Mouse (Mus musculus): ENCODE data around the gene Zrsr1. TPM values are rescaled to one million over a fixed set of nuclear protein-coding genes. Genes with fewer than 3 reads are reported as not detected.
A peak's percentile ranks its signal among the peaks of the same experiment; 100 is the strongest.

The Zrsr1 gene
- total and polyA plus RNA-seq, 3 experiments = 4.0 to 9.3 (median 4.8) TPM

DNA sequence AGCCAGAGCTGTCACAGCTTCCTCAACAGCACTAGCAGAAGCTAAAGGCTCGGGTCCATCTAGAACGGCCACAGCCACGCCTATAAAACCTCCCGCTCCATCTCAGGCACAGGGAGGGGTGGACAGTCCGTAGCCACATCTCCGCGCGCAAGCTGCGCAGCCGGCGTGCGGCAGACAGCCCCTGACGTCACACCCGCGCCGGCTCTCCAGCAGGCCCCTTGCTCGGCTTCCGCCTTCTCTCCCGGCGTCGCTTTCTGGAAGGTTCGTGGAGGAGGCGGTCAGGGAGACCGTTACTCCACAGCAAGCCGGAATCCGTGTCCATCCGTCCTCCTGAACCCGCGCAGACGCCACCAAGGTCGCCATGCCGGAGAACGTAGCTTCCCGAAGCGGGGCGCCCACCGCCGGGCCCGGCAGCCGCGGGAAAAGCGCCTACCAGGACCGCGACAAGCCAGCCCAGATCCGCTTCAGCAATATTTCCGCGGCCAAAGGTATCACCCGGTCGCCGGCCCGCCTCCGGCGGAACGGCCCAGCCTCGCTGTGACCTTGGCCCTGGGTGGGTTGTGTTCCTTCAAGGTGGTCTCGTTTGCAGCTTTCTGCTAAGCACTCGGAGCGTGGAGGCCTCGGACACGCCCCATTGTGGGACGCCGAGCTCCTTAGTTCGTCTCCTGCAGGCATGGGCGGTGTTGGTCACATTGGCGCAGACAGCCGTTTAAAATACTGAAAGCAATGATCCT is 18.8 kb downstream of the Zrsr1 start, which contains the start of gene Cct4 (continued):
- peak; percentile 99 for TF ChIP-seq NELFE (IDR thresholded peaks at IDR 0.05; ENCODE audit: low read depth, low read length)
- TF ChIP-seq MAFK (IDR thresholded peaks at IDR 0.05; ENCODE audit: insufficient replicate concordance, low read length) = 0 out of 2 replicates have a peak, but pooled peaks have one; percentile 11
- peak; percentile 98 for TF ChIP-seq TCF12 (IDR thresholded peaks at IDR 0.05; ENCODE audit: low read depth, low read length)
- TF ChIP-seq RAD21 (IDR thresholded peaks at IDR 0.05; ENCODE audit: low read depth, low read length) = no peak
- no peak for TF ChIP-seq CTCF (conservative IDR thresholded peaks at IDR 0.05 in 1 of 2, IDR thresholded peaks at IDR 0.05 in 1 of 2; ENCODE audit: low read depth in 2 of 2, low read length in 2 of 2)
- 0 out of 2 replicates have a peak, but pooled peaks have one; percentile 2 for TF ChIP-seq JUN (IDR thresholded peaks at IDR 0.05; ENCODE audit: insufficient read depth, low read depth, low read length)
- peak; percentile 78 for TF ChIP-seq MEF2A (IDR thresholded peaks at IDR 0.05; ENCODE audit: borderline replicate concordance, low read depth, low read length)
- TF ChIP-seq EP300 (IDR thresholded peaks at IDR 0.05; ENCODE audit: low read length) = no peak
- peak; percentile 99 for TF ChIP-seq SIN3A (IDR thresholded peaks at IDR 0.05; ENCODE audit: low read length)
- peak; percentile 25; the same call in 1 of the 2 replicates for TF ChIP-seq RCOR1 (conservative IDR thresholded peaks at IDR 0.05; ENCODE audit: low read depth, low read length)
- peak; percentile 98 for TF ChIP-seq MAX (IDR thresholded peaks at IDR 0.05; ENCODE audit: low read length)
- no peak for TF ChIP-seq USF2 (conservative IDR thresholded peaks at IDR 0.05; ENCODE audit: low read depth, low read length)
- TF ChIP-seq JUND (conservative IDR thresholded peaks at IDR 0.05; ENCODE audit: low read depth, low read length) = no peak

DNA sequence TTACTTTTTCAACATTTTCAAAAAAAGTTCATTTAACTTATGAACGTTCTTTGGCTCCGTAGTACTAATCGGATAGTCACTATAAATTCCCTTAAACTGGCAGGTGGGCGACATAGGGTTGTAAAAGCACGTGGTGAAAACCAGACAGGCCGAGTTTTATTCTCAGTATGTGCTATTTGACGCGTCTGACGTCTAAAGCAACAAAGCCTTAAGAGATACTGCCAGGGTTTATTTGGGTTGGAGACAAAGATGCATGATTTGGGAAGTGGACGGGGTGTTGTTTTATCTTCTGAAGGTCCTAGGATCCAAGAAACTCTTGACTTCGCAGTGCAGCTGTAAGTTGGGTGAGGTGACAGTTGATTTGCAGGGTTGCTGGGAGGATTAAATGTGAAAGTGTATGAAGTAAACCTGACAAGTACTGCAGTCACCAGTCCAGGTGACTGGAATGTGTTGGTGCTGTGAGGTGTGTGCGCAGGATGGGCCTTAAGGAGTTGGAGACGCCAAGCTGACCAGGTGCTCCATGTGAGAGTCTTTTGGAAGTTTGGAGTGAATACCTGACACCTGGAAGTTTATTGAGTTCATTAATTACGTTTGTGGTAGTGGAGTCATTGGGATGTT is 19.5 kb downstream of the Zrsr1 start:
- peak; percentile 77 for TF ChIP-seq MAX (IDR thresholded peaks at IDR 0.05; ENCODE audit: low read length)
- no peak for TF ChIP-seq MEF2A (IDR thresholded peaks at IDR 0.05; ENCODE audit: borderline replicate concordance, low read depth, low read length)
- TF ChIP-seq CHD1 (IDR thresholded peaks at IDR 0.05; ENCODE audit: low read depth, low read length) = 0 out of 2 replicates have a peak, but pooled peaks have one; percentile 31
- in situ Hi-C loops (cut with MboI; ENCODE audit: low pct_ligation_motif_present, low pct_unique_long_range_greater_than_20kb, low sequenced_read_pairs) = no loop called here
- peaks cover 22 to 46% of the 10 kb centered on the region in 2 experiments for H3K36me3 ChIP-seq (replicated peaks in 1 of 2; ENCODE audit: control insufficient read depth in 1 of 2, insufficient read depth in 1 of 2, low read length in 1 of 2)
- peak overlapping the region; percentile 64 for H3K4me2 ChIP-seq (ENCODE audit: insufficient read depth, low read depth, poor library complexity, severe bottlenecking)
- dilution Hi-C loops (cut with MboI; ENCODE audit: extremely low pct_ligation_motif_present, extremely low pct_unique_long_range_greater_than_20kb, low sequenced_read_pairs) = no loop called here
- peak overlapping the region; percentile 88 for H3K9ac ChIP-seq (ENCODE audit: insufficient read depth, low read depth)
- peaks cover 43% of the 10 kb centered on the region for H3K79me2 ChIP-seq (replicated peaks; ENCODE audit: control insufficient read depth, extremely low read depth, insufficient read depth, poor library complexity, severe bottlenecking)
- no peak for DNase-seq (ENCODE audit: extremely low read depth)
- peak overlapping the region; percentile 89 to 99 (median 97) for H3K4me3 ChIP-seq (replicated peaks in 1 of 3; ENCODE audit: low read depth in 2 of 3, low read length in 2 of 3, poor library complexity in 1 of 3)
- H3K9me3 ChIP-seq (replicated peaks; ENCODE audit: low read length) = no peaks in the 10 kb centered on the region
- peaks cover 0 to 39% of the 10 kb centered on the region in 2 experiments; a peak in 2 of 4 replicates for H3K4me1 ChIP-seq (ENCODE audit: control insufficient read depth in 1 of 2, insufficient read depth in 2 of 2)
- H3K27ac ChIP-seq (ENCODE audit: insufficient read depth, low read depth) = no peak overlapping the region
- no peaks in the 10 kb centered on the region for H3K27me3 ChIP-seq (replicated peaks)

DNA sequence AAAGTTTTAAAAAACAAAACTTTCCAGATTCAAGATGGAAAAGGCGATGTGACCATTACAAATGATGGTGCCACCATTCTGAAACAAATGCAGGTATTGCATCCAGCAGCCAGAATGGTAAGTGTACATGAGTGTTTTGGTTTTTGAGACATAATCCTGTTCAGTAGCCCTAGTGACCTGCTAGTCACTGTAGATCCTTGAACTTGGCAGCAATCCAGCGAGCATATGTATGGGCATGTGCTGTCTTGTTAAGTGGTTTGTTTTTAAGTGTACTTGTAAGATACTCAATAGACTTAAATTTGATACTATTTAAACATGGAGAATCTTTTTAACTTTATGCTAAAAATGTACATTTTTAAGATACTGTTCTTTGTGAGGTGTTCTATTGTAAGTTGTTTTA is 22.5 kb downstream of the Zrsr1 start:
- dilution Hi-C loops (cut with MboI; ENCODE audit: extremely low pct_ligation_motif_present, extremely low pct_unique_long_range_greater_than_20kb, low sequenced_read_pairs) = no loop called here
- Histone ChIP-seq H3K27me3 (replicated peaks) (no peaks in the 10 kb centered on the region), H3K36me3 (replicated peaks in 1 of 2; ENCODE audit: control insufficient read depth in 1 of 2, insufficient read depth in 1 of 2, low read length in 1 of 2) (peaks cover 43 to 75% of the 10 kb centered on the region in 2 experiments), H3K79me2 (replicated peaks; ENCODE audit: control insufficient read depth, extremely low read depth, insufficient read depth, poor library complexity, severe bottlenecking) (peaks cover 59% of the 10 kb centered on the region), H3K9ac (ENCODE audit: insufficient read depth, low read depth) (no peak overlapping the region), H3K27ac (ENCODE audit: insufficient read depth, low read depth) (no peak overlapping the region), H3K4me2 (ENCODE audit: insufficient read depth, low read depth, poor library complexity, severe bottlenecking) (no peak overlapping the region), H3K9me3 (replicated peaks; ENCODE audit: low read length) (no peaks in the 10 kb centered on the region), H3K4me3 (replicated peaks in 1 of 3; ENCODE audit: low read depth in 2 of 3, low read length in 2 of 3, poor library complexity in 1 of 3) (no peak overlapping the region), H3K4me1 (ENCODE audit: control insufficient read depth in 1 of 2, insufficient read depth in 2 of 2) (peaks cover 0 to 34% of the 10 kb centered on the region in 2 experiments; a peak in 2 of 4 replicates)
- TF ChIP-seq RAD21 (IDR thresholded peaks at IDR 0.05; ENCODE audit: low read depth, low read length) (no peak), JUN (IDR thresholded peaks at IDR 0.05; ENCODE audit: insufficient read depth, low read depth, low read length) (no peak), GABPA (IDR thresholded peaks at IDR 0.05; ENCODE audit: insufficient replicate concordance, low read depth, low read length) (no peak), IRF4 (IDR thresholded peaks at IDR 0.05; ENCODE audit: low read depth, low read length) (no peak), KAT2A (IDR thresholded peaks at IDR 0.05; ENCODE audit: insufficient replicate concordance, low read length) (no peak), BHLHE40 (IDR thresholded peaks at IDR 0.05; ENCODE audit: low read depth, low read length) (no peak), ELF1 (IDR thresholded peaks at IDR 0.05; ENCODE audit: low read depth, low read length) (no peak), MEF2A (IDR thresholded peaks at IDR 0.05; ENCODE audit: borderline replicate concordance, low read depth, low read length) (no peak), TCF12 (IDR thresholded peaks at IDR 0.05; ENCODE audit: low read depth, low read length) (no peak), ETS1 (conservative IDR thresholded peaks at IDR 0.05; ENCODE audit: low read depth, low read length) (no peak), USF1 (IDR thresholded peaks at IDR 0.05; ENCODE audit: low read depth, low read length) (no peak), HCFC1 (IDR thresholded peaks at IDR 0.05; ENCODE audit: low read depth, low read length) (no peak), POLR2AphosphoS2 (IDR thresholded peaks at IDR 0.05; ENCODE audit: low read depth, low read length) (no peak), EP300 (IDR thresholded peaks at IDR 0.05; ENCODE audit: low read length) (no peak), SMC3 (IDR thresholded peaks at IDR 0.05; ENCODE audit: low read depth, low read length) (no peak), MAX (IDR thresholded peaks at IDR 0.05; ENCODE audit: low read length) (no peak), ZKSCAN1 (IDR thresholded peaks at IDR 0.05; ENCODE audit: borderline replicate concordance, low read depth, low read length) (no peak), CHD2 (IDR thresholded peaks at IDR 0.05; ENCODE audit: low read length) (no peak)
- DNase-seq (ENCODE audit: extremely low read depth) = no peak
- in situ Hi-C loops (cut with MboI; ENCODE audit: low pct_ligation_motif_present, low pct_unique_long_range_greater_than_20kb, low sequenced_read_pairs) = no loop called here

All from CH12.LX (cell line).